Mouse (Mus musculus): ENCODE data around the gene Tpsb2. TPM values are rescaled to one million over a fixed set of nuclear protein-coding genes. Genes with fewer than 3 reads are reported as not detected.

Gene Tpsb2
- polyA plus RNA-seq, 1 experiment from 2014 or later = 2.0 TPM

GRCm38 (mm10) chr17:25361291-25361690 lies 4.8 kb upstream of the Tpsb2 start:
- 70% methylated on average over 2 of the region's 2 CpGs for WGBS
- no peak overlapping the region for H3K4me3 ChIP-seq (ENCODE audit: low read length)
- H3K9ac ChIP-seq (replicated peaks; ENCODE audit: low read length) = no peak overlapping the region
- no peak for ATAC-seq (ENCODE audit: low FRiP score, low TSS enrichment)
- H3K27me3 ChIP-seq (ENCODE audit: insufficient read depth, low read length) = no peaks in the 10 kb centered on the region
- H3K4me1 ChIP-seq (ENCODE audit: insufficient read depth, low read length) = no peaks in the 10 kb centered on the region
- no peaks in the 10 kb centered on the region for H3K9me3 ChIP-seq (ENCODE audit: low read length)
- no peak overlapping the region for H3K4me2 ChIP-seq (replicated peaks; ENCODE audit: low read depth, low read length)
- no peak overlapping the region for H3K27ac ChIP-seq (ENCODE audit: low read length)
- no peaks in the 10 kb centered on the region for H3K36me3 ChIP-seq (ENCODE audit: insufficient read depth, low read length)

DNA sequence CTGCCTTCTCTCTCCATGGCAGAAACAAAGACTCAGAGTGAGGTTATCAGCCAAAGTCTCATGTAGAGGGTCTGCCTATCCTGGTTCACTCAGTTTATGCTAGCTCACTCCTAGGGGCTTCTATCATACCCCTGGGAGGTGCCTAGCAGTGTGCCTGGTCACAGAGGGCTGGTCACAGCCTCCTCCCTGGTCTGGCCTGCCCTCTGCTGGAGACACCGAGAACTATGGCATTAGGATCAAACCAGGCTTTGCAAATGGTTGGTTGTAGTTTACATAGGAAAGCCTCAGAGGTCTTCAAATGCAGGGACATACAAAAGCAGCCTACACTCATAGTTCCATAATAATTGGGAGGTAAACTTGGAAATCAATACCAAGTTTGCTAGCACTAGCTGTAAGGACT lies 2.4 kb upstream of the Tpsb2 start:
- H3K4me1 ChIP-seq (ENCODE audit: insufficient read depth, low read length) = no peaks in the 10 kb centered on the region
- no peak overlapping the region for H3K4me3 ChIP-seq (ENCODE audit: low read length)
- no peak overlapping the region for H3K27ac ChIP-seq (ENCODE audit: low read length)
- H3K27me3 ChIP-seq (ENCODE audit: insufficient read depth, low read length) = no peaks in the 10 kb centered on the region
- no peaks in the 10 kb centered on the region for H3K36me3 ChIP-seq (ENCODE audit: insufficient read depth, low read length)
- H3K9me3 ChIP-seq (ENCODE audit: low read length) = no peaks in the 10 kb centered on the region
- H3K4me2 ChIP-seq (replicated peaks; ENCODE audit: low read depth, low read length) = no peak overlapping the region
- no peak overlapping the region for H3K9ac ChIP-seq (replicated peaks; ENCODE audit: low read length)
- no peak for ATAC-seq (ENCODE audit: low FRiP score, low TSS enrichment)
- WGBS = 3% methylated on average over 1 of the region's 1 CpGs

DNA sequence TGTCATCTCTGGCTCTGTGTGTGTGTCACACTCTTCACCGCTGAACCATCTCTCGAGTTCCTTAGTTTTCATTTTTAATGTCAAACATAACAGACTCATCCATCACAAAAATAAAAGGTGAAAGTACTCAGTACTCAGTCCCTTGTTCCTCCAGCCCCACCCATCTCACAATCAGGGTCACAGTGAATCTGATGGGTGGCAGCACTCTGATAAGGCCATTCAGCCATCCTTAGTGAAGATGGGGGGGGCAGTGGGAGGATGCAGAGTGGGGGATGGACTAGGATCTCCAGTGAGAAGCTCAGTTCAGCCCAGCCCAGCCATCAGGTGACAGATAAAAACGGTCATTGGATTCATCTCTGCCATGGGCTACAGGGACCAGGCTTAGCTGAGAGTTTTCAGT lies 2.9 kb downstream of the Tpsb2 start, which contains the start of gene Tpsg1:
Tpsg1 (plus strand) TSS at position 301 of the 400 bp plus-strand sequence.
- 77% methylated on average over 3 of the region's 3 CpGs for WGBS
- no peak for ATAC-seq (ENCODE audit: low FRiP score, low TSS enrichment)
- Histone ChIP-seq H3K4me1 (ENCODE audit: insufficient read depth, low read length) (no peaks in the 10 kb centered on the region), H3K27me3 (ENCODE audit: insufficient read depth, low read length) (no peaks in the 10 kb centered on the region), H3K36me3 (ENCODE audit: insufficient read depth, low read length) (no peaks in the 10 kb centered on the region), H3K9me3 (ENCODE audit: low read length) (no peaks in the 10 kb centered on the region), H3K4me2 (replicated peaks; ENCODE audit: low read depth, low read length) (no peak within 1 kb of the TSS), H3K27ac (ENCODE audit: low read length) (no peak within 1 kb of the TSS), H3K4me3 (ENCODE audit: low read length) (no peak within 1 kb of the TSS), H3K9ac (replicated peaks; ENCODE audit: low read length) (no peak within 1 kb of the TSS)

DNA sequence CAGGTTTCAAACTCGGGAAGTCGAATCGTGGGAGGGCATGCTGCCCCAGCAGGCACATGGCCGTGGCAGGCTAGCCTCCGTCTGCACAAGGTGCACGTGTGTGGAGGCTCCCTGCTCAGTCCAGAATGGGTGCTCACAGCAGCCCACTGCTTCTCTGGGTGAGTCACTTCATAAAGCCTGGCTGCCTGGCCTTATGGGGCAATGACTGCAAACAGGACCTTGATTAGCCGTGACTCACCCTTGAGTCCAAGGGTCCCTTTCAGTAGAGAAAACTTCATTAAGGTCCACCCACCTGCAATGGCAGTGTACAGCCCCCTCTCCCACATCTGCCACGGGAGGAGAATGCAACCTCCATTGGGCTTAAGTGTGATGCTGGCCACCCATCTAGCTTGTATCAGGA lies 6.4 kb downstream of the Tpsb2 start:
- H3K36me3 ChIP-seq (ENCODE audit: insufficient read depth, low read length) = no peaks in the 10 kb centered on the region
- H3K4me2 ChIP-seq (replicated peaks; ENCODE audit: low read depth, low read length) = no peak overlapping the region
- no peaks in the 10 kb centered on the region for H3K9me3 ChIP-seq (ENCODE audit: low read length)
- 63% methylated on average over 8 of the region's 8 CpGs for WGBS
- no peak for ATAC-seq (ENCODE audit: low FRiP score, low TSS enrichment)
- no peak overlapping the region for H3K27ac ChIP-seq (ENCODE audit: low read length)
- H3K4me3 ChIP-seq (ENCODE audit: low read length) = no peak overlapping the region
- no peaks in the 10 kb centered on the region for H3K4me1 ChIP-seq (ENCODE audit: insufficient read depth, low read length)
- H3K9ac ChIP-seq (replicated peaks; ENCODE audit: low read length) = no peak overlapping the region
- H3K27me3 ChIP-seq (ENCODE audit: insufficient read depth, low read length) = no peaks in the 10 kb centered on the region

DNA sequence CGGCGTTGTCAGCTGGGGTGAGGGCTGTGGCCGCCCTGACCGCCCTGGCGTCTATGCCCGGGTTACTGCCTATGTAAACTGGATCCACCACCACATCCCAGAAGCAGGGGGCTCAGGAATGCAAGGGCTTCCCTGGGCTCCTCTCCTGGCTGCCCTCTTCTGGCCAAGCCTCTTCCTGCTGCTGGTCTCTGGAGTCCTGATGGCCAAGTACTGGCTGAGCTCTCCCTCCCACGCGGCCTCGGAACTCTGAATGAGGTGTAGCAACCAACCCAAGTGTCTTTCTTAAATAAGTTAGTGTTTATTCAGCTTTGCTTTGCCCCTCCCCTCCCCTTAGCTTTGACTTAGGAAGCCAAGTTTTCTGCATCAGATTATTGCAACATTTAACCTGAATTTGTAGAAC lies 7.9 kb downstream of the Tpsb2 start:
- Histone ChIP-seq H3K9ac (replicated peaks; ENCODE audit: low read length) (no peak overlapping the region), H3K4me1 (ENCODE audit: insufficient read depth, low read length) (no peaks in the 10 kb centered on the region), H3K27me3 (ENCODE audit: insufficient read depth, low read length) (no peaks in the 10 kb centered on the region), H3K36me3 (ENCODE audit: insufficient read depth, low read length) (no peaks in the 10 kb centered on the region), H3K4me3 (ENCODE audit: low read length) (no peak overlapping the region), H3K9me3 (ENCODE audit: low read length) (no peaks in the 10 kb centered on the region), H3K27ac (ENCODE audit: low read length) (no peak overlapping the region), H3K4me2 (replicated peaks; ENCODE audit: low read depth, low read length) (no peak overlapping the region)
- 0 out of 2 replicates have a peak, but pooled peaks have one; percentile 36 for ATAC-seq (ENCODE audit: low FRiP score, low TSS enrichment)
- WGBS = 36% methylated on average over 9 of the region's 9 CpGs

- Histone ChIP-seq H3K36me3 (ENCODE audit: insufficient read depth, low read length) (no peaks in the 10 kb centered on the region), H3K4me3 (ENCODE audit: low read length) (no peak overlapping the region), H3K9me3 (ENCODE audit: low read length) (no peaks in the 10 kb centered on the region), H3K4me1 (ENCODE audit: insufficient read depth, low read length) (no peaks in the 10 kb centered on the region), H3K4me2 (replicated peaks; ENCODE audit: low read depth, low read length) (no peak overlapping the region), H3K9ac (replicated peaks; ENCODE audit: low read length) (no peak overlapping the region), H3K27ac (ENCODE audit: low read length) (no peak overlapping the region), H3K27me3 (ENCODE audit: insufficient read depth, low read length) (no peaks in the 10 kb centered on the region)
- 85% methylated on average over 4 of the region's 4 CpGs for WGBS
- no peak for ATAC-seq (ENCODE audit: low FRiP score, low TSS enrichment)
Observed at GRCm38 (mm10) chr17:25394526-25394925, 28.4 kb downstream of the Tpsb2 start.

DNA sequence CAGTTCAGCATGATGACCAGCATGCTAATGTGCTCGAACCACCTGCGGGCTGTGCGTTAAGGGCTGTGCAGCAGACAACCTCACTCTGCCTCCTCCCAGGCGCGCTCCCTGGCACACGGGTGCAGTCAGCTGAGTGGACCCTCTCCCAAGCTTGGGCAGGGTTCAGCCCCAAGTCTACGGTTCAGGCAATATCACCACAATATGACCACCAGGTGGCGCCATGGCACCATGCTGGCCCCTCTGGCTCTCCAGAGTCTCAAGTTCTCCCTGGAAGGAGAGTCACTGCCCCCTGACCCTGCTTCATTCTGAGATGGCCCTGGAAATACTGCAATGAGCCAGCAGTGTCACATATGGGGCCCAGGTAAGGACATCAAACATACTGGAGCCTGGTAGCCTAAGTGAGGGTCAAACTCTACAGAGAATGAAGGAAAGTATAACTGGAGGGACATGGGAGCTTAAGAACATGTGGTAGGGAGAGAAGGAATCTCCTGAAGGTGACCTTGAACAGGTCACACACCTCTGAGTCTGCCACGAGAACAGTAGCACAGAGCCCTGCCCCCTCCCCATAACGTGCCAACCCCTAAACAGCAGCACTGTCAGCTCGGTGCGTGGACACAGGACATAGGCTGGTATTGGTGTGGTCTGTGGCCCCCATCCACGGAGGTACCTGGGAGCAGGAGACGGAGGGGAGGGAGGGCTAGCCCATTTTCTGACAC lies 31.9 kb downstream of the Tpsb2 start:
- no peak overlapping the region for H3K9ac ChIP-seq (replicated peaks; ENCODE audit: low read length)
- 0 out of 2 replicates have a peak, but pooled peaks have one; percentile 10 for ATAC-seq (ENCODE audit: low FRiP score, low TSS enrichment)
- no peaks in the 10 kb centered on the region for H3K36me3 ChIP-seq (ENCODE audit: insufficient read depth, low read length)
- no peaks in the 10 kb centered on the region for H3K27me3 ChIP-seq (ENCODE audit: insufficient read depth, low read length)
- H3K27ac ChIP-seq (ENCODE audit: low read length) = no peak overlapping the region
- H3K4me3 ChIP-seq (ENCODE audit: low read length) = no peak overlapping the region
- H3K4me1 ChIP-seq (ENCODE audit: insufficient read depth, low read length) = peaks cover 13% of the 10 kb centered on the region
- H3K4me2 ChIP-seq (replicated peaks; ENCODE audit: low read depth, low read length) = no peak overlapping the region
- H3K9me3 ChIP-seq (ENCODE audit: low read length) = no peaks in the 10 kb centered on the region
- whole genome bisulfite sequencing = 35% methylated on average over 14 of the region's 14 CpGs

DNA sequence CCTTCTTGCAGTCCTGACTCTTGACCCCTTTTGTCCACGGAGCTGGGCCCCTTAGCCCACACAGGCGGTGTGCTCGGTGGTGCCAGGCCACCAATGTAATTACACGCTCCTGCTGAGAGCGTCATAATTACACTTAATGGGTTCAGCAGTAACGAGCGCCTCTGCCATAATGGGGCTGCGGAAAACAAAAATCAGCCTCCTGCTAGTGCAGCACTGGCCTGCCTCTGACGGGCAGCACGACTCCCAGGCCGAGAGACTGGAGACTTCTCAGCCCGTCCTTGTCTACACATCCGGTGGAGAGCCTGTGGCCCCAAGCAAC lies 32.4 kb downstream of the Tpsb2 start:
- H3K27ac ChIP-seq (ENCODE audit: low read length) = no peak overlapping the region
- H3K4me1 ChIP-seq (ENCODE audit: insufficient read depth, low read length) = peaks cover 13% of the 10 kb centered on the region
- no peak for ATAC-seq (ENCODE audit: low FRiP score, low TSS enrichment)
- H3K4me3 ChIP-seq (ENCODE audit: low read length) = no peak overlapping the region
- H3K36me3 ChIP-seq (ENCODE audit: insufficient read depth, low read length) = no peaks in the 10 kb centered on the region
- no peaks in the 10 kb centered on the region for H3K27me3 ChIP-seq (ENCODE audit: insufficient read depth, low read length)
- no peak overlapping the region for H3K9ac ChIP-seq (replicated peaks; ENCODE audit: low read length)
- H3K9me3 ChIP-seq (ENCODE audit: low read length) = no peaks in the 10 kb centered on the region
- H3K4me2 ChIP-seq (replicated peaks; ENCODE audit: low read depth, low read length) = no peak overlapping the region
- 49% methylated on average over 13 of the region's 13 CpGs for WGBS

DNA sequence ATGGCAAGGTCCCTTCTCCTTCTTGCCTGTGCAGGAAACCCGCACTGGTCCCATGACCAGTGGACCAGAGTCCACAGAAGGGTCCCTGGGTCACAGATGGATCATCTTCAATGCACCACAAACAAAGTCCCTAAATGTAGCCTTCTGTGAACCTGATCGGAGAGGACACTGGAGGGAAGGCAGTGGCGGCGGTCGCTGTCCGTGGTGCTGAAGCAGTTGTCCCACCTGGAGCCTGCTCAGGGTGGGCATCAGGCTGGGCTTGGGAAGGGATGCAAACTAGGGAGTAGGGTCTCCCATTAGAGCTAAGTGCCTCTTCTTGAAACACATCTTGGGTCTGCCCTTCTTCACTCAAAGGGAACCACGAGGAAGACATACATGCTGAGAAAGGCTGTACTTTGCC lies 34.3 kb downstream of the Tpsb2 start:
- H3K4me1 ChIP-seq (ENCODE audit: insufficient read depth, low read length) = peaks cover 21% of the 10 kb centered on the region
- H3K4me3 ChIP-seq (ENCODE audit: low read length) = no peak overlapping the region
- no peak for ATAC-seq (ENCODE audit: low FRiP score, low TSS enrichment)
- H3K27me3 ChIP-seq (ENCODE audit: insufficient read depth, low read length) = no peaks in the 10 kb centered on the region
- no peaks in the 10 kb centered on the region for H3K36me3 ChIP-seq (ENCODE audit: insufficient read depth, low read length)
- H3K4me2 ChIP-seq (replicated peaks; ENCODE audit: low read depth, low read length) = no peak overlapping the region
- WGBS = 5% methylated on average over 7 of the region's 7 CpGs
- H3K9me3 ChIP-seq (ENCODE audit: low read length) = no peaks in the 10 kb centered on the region
- no peak overlapping the region for H3K27ac ChIP-seq (ENCODE audit: low read length)
- H3K9ac ChIP-seq (replicated peaks; ENCODE audit: low read length) = no peak overlapping the region

DNA sequence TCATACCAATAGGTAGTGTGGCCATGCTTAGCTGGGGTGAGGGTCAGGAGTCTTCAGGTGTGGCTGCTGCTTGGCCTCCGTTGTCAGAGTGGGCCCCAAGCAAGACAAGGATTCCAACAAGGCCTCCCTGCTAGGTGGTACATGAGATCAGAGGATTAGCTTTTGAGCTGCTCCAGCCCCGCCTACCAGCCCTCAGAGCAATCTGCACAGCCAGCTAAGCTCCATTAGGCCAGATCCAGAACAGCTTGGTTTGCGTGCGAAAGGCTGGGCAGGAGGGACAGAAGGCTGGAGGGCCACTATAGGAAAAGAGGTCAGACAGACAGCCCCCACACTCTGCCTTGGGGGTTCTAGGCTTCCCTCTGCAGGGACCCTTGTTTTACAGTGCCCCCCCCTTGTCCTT lies 35.4 kb downstream of the Tpsb2 start:
- Histone ChIP-seq H3K9me3 (ENCODE audit: low read length) (no peaks in the 10 kb centered on the region), H3K4me3 (ENCODE audit: low read length) (no peak overlapping the region), H3K9ac (replicated peaks; ENCODE audit: low read length) (no peak overlapping the region), H3K36me3 (ENCODE audit: insufficient read depth, low read length) (no peaks in the 10 kb centered on the region), H3K4me1 (ENCODE audit: insufficient read depth, low read length) (peaks cover 31% of the 10 kb centered on the region), H3K27ac (ENCODE audit: low read length) (no peak overlapping the region), H3K27me3 (ENCODE audit: insufficient read depth, low read length) (no peaks in the 10 kb centered on the region), H3K4me2 (replicated peaks; ENCODE audit: low read depth, low read length) (no peak overlapping the region)
- 48% methylated on average over 4 of the region's 4 CpGs for WGBS
- ATAC-seq (ENCODE audit: low FRiP score, low TSS enrichment) = no peak

Data from kidney, embryonic 16.5 days (tissue).